Mouse (Mus musculus): ENCODE data around the gene Cma1. TPM values are rescaled to one million over a fixed set of nuclear protein-coding genes. Genes with fewer than 3 reads are reported as not detected.

Cma1 gene
- polyA plus RNA-seq, 1 experiment from 2014 or later: 0.45 TPM

Other genes starting within 250 kb of the Cma1 start
- gene Tgm1, start 230.7 kb downstream of the Cma1 start, polyA plus RNA-seq (2016; fragmentation: Nextera tagmentation; extraction: Ambion mirVana): 2.0 and 2.7 TPM in 2 replicates
- 27.3 and 29.0 TPM in 2 replicates for gene Rabggta, start 222.4 kb downstream of the Cma1 start, polyA plus RNA-seq (2016; fragmentation: Nextera tagmentation; extraction: Ambion mirVana)
- gene Dhrs1, start 199.0 kb downstream of the Cma1 start, polyA plus RNA-seq (2016; fragmentation: Nextera tagmentation; extraction: Ambion mirVana): 72.5 and 82.6 TPM in 2 replicates
- gene Nop9, start 199.0 kb downstream of the Cma1 start, polyA plus RNA-seq (2016; fragmentation: Nextera tagmentation; extraction: Ambion mirVana): 52.0 and 53.0 TPM in 2 replicates
- 0.60 TPM in 1 of 2 replicates, not detected in the other for gene Cideb, start 186.2 kb downstream of the Cma1 start, polyA plus RNA-seq (2016; fragmentation: Nextera tagmentation; extraction: Ambion mirVana)
- gene Ltb4r2, start 183.2 kb downstream of the Cma1 start, polyA plus RNA-seq (2016; fragmentation: Nextera tagmentation; extraction: Ambion mirVana): 0.58 and 0.73 TPM in 2 replicates
- gene Ltb4r1, start 178.7 kb downstream of the Cma1 start, polyA plus RNA-seq (2016; fragmentation: Nextera tagmentation; extraction: Ambion mirVana): 0.26 and 0.68 TPM in 2 replicates
- gene Adcy4, start 160.6 kb downstream of the Cma1 start, polyA plus RNA-seq (2016; fragmentation: Nextera tagmentation; extraction: Ambion mirVana): 17.7 and 19.9 TPM in 2 replicates
- gene Ripk3, start 155.8 kb downstream of the Cma1 start, polyA plus RNA-seq (2016; fragmentation: Nextera tagmentation; extraction: Ambion mirVana): 25.2 and 36.4 TPM in 2 replicates
- gene Nfatc4, start 121.5 kb downstream of the Cma1 start, polyA plus RNA-seq (2016; fragmentation: Nextera tagmentation; extraction: Ambion mirVana): 147 and 151 TPM in 2 replicates
- gene Nynrin, start 90.7 kb downstream of the Cma1 start, polyA plus RNA-seq (2016; fragmentation: Nextera tagmentation; extraction: Ambion mirVana): 38.9 and 46.0 TPM in 2 replicates
- 0.20 and 0.21 TPM in 2 replicates for gene Cbln3, start 60.3 kb downstream of the Cma1 start, polyA plus RNA-seq (2016; fragmentation: Nextera tagmentation; extraction: Ambion mirVana)
- gene Khnyn, start 59.7 kb downstream of the Cma1 start, polyA plus RNA-seq (2016; fragmentation: Nextera tagmentation; extraction: Ambion mirVana): 36.9 and 38.8 TPM in 2 replicates
- 81.7 and 86.3 TPM in 2 replicates for gene Sdr39u1, start 44.4 kb downstream of the Cma1 start, polyA plus RNA-seq (2016; fragmentation: Nextera tagmentation; extraction: Ambion mirVana)
- not detected in 2 replicates for gene Cma2, start 6.3 kb upstream of the Cma1 start, polyA plus RNA-seq (2016; fragmentation: Nextera tagmentation; extraction: Ambion mirVana)
- gene Mcpt1, start 73.3 kb upstream of the Cma1 start, polyA plus RNA-seq (2016; fragmentation: Nextera tagmentation; extraction: Ambion mirVana): not detected in 2 replicates
- gene Mcpt9, start 85.8 kb upstream of the Cma1 start, polyA plus RNA-seq (2016; fragmentation: Nextera tagmentation; extraction: Ambion mirVana): not detected in 2 replicates
- not detected in 2 replicates for gene Mcpt2, start 97.4 kb upstream of the Cma1 start, polyA plus RNA-seq (2016; fragmentation: Nextera tagmentation; extraction: Ambion mirVana)
- gene Mcpt4, start 117.6 kb upstream of the Cma1 start, polyA plus RNA-seq (2016; fragmentation: Nextera tagmentation; extraction: Ambion mirVana): not detected in 2 replicates
- gene Mcpt8, start 140.6 kb upstream of the Cma1 start, polyA plus RNA-seq (2016; fragmentation: Nextera tagmentation; extraction: Ambion mirVana): not detected in 2 replicates
- gene Ctsg, start 157.9 kb upstream of the Cma1 start, polyA plus RNA-seq (2016; fragmentation: Nextera tagmentation; extraction: Ambion mirVana): not detected in 2 replicates
- gene Gzme, start 175.9 kb upstream of the Cma1 start, polyA plus RNA-seq (2016; fragmentation: Nextera tagmentation; extraction: Ambion mirVana): not detected in 2 replicates
- not detected in 2 replicates for gene Gzmd, start 187.9 kb upstream of the Cma1 start, polyA plus RNA-seq (2016; fragmentation: Nextera tagmentation; extraction: Ambion mirVana)
- not detected in 2 replicates for gene Gzmg, start 214.9 kb upstream of the Cma1 start, polyA plus RNA-seq (2016; fragmentation: Nextera tagmentation; extraction: Ambion mirVana)
- gene Gzmn, start 229.9 kb upstream of the Cma1 start, polyA plus RNA-seq (2016; fragmentation: Nextera tagmentation; extraction: Ambion mirVana): not detected in 2 replicates